Mouse (Mus musculus) left cerebral cortex, postnatal 25 days (tissue): Measurements from ENCODE around the gene 1700001C19Rik. TPM values are rescaled to one million over a fixed set of nuclear protein-coding genes. Genes with fewer than 3 reads are reported as not detected.

Experiments
- DNase-seq, 2 experiments: peaks; one replicate each; pipeline ENCODE4 v3.0.0; 2022; ENCODE audit warnings: low spot score in 2 of 2, mixed read lengths in 1 of 2
- intact Hi-C: fragments of 180-260 bp; cut with DNase I; formaldehyde crosslinking; loops from one replicate; pipeline ENCODE4 v1.15.1; 2025
- total RNA-seq, 2 experiments: library from RNA; stranded (reverse); gene quantifications; 2 replicates each; pipeline ENCODE4 v1.2.3; 2021

The 1700001C19Rik gene
- total RNA-seq, 2 experiments from 2014 or later = 0.39 TPM; not detected in 1

- no peak for DNase-seq
- intact Hi-C loops = loop anchor here (5.0 kb wide), 1 partner anchor 96 kb away; no protein-coding TSS in a partner anchor
Observed at GRCm38 (mm10) chr17:47386649-47387048, 50.5 kb downstream of the 1700001C19Rik start.

DNA sequence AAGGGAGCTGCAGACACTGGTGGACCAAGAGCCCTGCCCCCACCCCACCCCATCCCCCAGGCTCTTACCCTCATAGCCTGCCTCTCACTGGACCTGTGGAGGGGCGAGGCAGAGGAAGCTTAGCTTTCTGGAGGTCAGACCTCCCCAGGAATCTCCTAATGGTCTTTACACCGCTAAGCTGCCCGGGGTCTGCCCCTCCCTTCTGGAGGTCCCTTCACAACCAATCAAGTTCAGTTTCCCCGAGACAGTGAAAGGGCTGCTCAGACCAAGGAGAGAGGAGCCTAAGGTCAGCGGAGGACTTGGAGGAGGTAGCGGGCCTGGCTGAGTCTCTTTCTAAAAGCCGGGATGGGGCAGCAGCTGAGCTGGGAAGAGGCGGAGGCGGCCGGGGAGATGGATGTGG, 52.0 kb downstream of the 1700001C19Rik start, which contains the start of gene Guca1b:
TSS of gene Guca1b (plus strand) at position 249 of the 400 bp plus-strand sequence.
- intact Hi-C loops = loop anchor here (5.0 kb wide), 1 partner anchor 97 kb away; no protein-coding TSS in a partner anchor
- no peak for DNase-seq

GRCm38 (mm10) chr17:47384064-47384463, 53.1 kb downstream of the 1700001C19Rik start:
- intact Hi-C loops = no loop called here

GRCm38 (mm10) chr17:47383266-47383665, 53.9 kb downstream of the 1700001C19Rik start:
- DNase-seq = no peak
- intact Hi-C loops = no loop called here

More at GRCm38 (mm10) chr17:47384064-47384463, 53.1 kb downstream of the 1700001C19Rik start:
- DNase-seq = no peak

DNA sequence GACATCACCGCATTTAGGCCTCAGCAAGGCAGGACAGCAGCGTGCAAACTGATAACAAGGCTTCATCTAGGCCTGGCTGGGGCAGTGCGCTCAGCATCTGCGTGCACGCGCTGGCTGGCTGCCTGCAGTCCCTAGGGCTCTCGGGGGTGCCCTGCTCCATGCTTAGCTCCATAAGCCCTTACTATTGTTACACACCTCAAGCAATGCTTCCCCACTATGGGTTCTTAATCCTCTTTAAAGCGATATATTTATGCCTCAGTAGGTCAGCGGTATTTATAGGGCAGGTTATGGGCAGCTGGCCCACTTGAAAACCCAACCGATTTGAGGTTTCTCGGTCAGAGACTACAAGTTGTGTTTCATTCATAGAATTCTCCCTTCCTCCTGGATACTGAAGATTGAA, 55.3 kb downstream of the 1700001C19Rik start:
- no peak for DNase-seq
- intact Hi-C loops = no loop called here

- no peak for DNase-seq
- intact Hi-C loops = no loop called here
Observed at GRCm38 (mm10) chr17:47378133-47378532, 59.0 kb downstream of the 1700001C19Rik start.

DNA sequence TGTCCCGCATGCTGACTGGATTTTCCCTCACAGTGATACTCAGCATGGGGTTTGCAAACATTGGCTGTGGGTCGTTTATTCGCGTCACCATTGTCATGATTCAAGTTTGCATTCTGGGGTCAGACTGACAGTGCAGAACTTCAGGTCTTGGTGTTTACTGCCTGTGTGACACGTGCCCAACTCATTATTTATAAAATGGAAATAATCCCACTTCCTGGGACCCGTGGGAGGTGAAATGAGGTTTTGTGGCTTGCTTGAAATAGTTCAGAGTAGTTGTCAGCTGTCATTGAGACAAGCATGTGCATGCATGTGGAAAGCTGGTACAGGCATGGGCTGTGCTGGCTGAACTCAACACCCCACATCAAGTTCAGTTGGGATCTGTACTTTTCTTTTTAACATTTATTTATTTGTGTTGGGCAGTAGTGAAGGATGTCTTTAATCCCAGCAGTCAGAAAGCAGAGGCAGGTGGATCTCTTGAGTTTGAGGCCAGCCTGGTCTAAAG, 60.3 kb downstream of the 1700001C19Rik start:
- intact Hi-C loops = no loop called here
- DNase-seq = no peak

- no peak for DNase-seq
- intact Hi-C loops = loop anchor here (5.0 kb wide), 1 partner anchor 318 kb away; the partner anchor contains the start of genes Gm21981 and Prickle4
Observed at GRCm38 (mm10) chr17:47373991-47374390, 63.2 kb downstream of the 1700001C19Rik start.

- intact Hi-C loops = loop anchor here (5.0 kb wide), 1 partner anchor 321 kb away; the partner anchor contains the start of genes Gm21981 and Prickle4
- peak; percentile 66 to 75 for DNase-seq
Observed at GRCm38 (mm10) chr17:47371451-47371850, 65.7 kb downstream of the 1700001C19Rik start.

DNA sequence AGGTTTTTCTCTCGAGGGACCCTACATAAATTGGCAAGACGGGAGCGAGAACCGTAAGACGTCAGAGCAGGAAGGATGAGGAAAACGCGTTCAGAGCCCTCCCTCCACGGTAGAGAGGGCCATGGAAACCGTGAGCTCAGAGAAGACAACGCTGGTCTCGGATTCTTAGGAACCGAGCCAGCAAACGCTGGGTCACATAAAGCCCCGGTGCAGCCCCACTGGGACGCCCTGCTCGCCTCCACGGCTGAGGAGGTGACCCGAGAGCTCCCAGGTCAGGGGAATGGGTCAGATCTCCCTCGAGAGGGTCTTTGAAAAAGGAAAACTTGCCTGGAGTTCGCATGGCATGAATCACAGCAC, 68.1 kb downstream of the 1700001C19Rik start:
- intact Hi-C loops = loop anchor here (2.0 kb wide), 1 partner anchor 330 kb away; no protein-coding TSS in a partner anchor
- no peak for DNase-seq

DNA sequence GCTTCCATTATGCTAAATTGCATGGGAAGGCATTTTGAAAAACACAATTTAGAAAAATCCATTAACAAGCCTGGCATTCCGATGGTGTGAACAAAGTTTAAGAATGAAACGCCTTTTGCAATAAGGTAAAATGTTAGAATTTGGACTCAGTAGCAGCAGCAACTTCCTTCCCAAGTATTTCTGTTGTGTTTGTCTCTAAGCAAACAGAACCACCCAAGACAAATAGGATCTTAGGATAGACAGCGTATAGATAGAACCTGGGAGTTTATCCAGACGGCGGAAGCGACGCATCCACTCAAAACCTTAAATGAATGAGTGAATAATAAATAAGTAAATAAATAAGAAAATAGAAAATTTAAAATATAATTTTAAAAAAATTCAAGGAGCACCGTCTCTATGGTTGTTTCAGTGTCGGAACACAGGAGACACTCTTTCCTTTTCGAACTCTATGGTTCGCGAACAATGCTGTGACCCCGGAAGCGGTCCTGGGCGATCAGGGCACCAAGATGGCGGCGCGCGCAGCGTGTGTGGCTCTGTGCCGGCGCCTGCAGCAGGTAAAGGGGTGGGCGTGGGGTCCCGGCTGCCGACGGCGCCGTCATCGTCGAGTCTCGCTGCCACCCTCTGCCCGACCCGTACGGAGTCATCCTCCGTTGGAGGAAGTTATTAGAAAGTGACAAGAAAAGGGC, 68.6 kb downstream of the 1700001C19Rik start, which contains the start of gene Mrps10:
TSS of gene Mrps10 (plus strand) at position 487 of the 686 bp plus-strand sequence.
- peak; percentile 88 to 92 for DNase-seq
- intact Hi-C loops = loop anchor here (2.0 kb wide), 1 partner anchor 330 kb away; no protein-coding TSS in a partner anchor

Other genes with a start within 250 kb of the 1700001C19Rik start
- 10 to 100 TPM; 30.0 to 36.1 TPM for gene Mrps10, start 68.5 kb downstream of the 1700001C19Rik start, total RNA-seq
- gene Guca1b, start 52.0 kb downstream of the 1700001C19Rik start, total RNA-seq = 1 to 10 TPM; 1.3 TPM
- not detected for gene Guca1a, start 36.8 kb downstream of the 1700001C19Rik start, total RNA-seq
- gene AI661453, start 761 bp downstream of the 1700001C19Rik start, total RNA-seq = under 1 TPM; 0.32 to 0.41 TPM
- gene Taf8, start 64.9 kb upstream of the 1700001C19Rik start, total RNA-seq = 10 to 100 TPM; 16.4 to 16.7 TPM
- 10 to 100 TPM; 31.0 to 31.7 TPM for gene Ccnd3, start 67.7 kb upstream of the 1700001C19Rik start, total RNA-seq
- gene Bysl, start 174.1 kb upstream of the 1700001C19Rik start, total RNA-seq = 10 to 100 TPM; 18.2 to 18.5 TPM
- gene Med20, start 174.2 kb upstream of the 1700001C19Rik start, total RNA-seq = 10 to 100 TPM; 27.2 to 32.7 TPM
- gene Gm20517, start 174.2 kb upstream of the 1700001C19Rik start, total RNA-seq = 1 to 10 TPM; 3.5 to 7.2 TPM
- 10 to 100 TPM in 1 of 2 experiments, 1 to 10 TPM in 1; 9.9 to 11.6 TPM for gene Usp49, start 193.3 kb upstream of the 1700001C19Rik start, total RNA-seq